ENCODE assay signal across 8 mouse cellular contexts in genomic region chr19:4905979-4906794, GRCm38 (mm10). TPM values are rescaled to one million over a fixed set of nuclear protein-coding genes. Genes with fewer than 3 reads are reported as not detected.
DNase-seq lines count a peak whose midpoint lies in the region; ATAC-seq lines count a peak whose summit lies in the region.

Gene Bbs1 (minus strand): TSS chr19:4906628.

- H3K9me3 ChIP-seq in forebrain, embryonic 10.5 days = no peaks in the 10 kb centered on the region
- no peaks in the 10 kb centered on the region for H3K9me3 ChIP-seq in heart, embryonic 15.5 days (replicated peaks)
- H3K9me3 ChIP-seq in liver, embryonic 13.5 days (replicated peaks) = no peaks in the 10 kb centered on the region
- no peaks in the 10 kb centered on the region for H3K9me3 ChIP-seq in stomach, embryonic 14.5 days (ENCODE audit: control insufficient read depth, low read depth, low read length)

- peak; percentile 57; the same call in 1 of the 2 replicates for ATAC-seq in heart, embryonic 15.5 days (replicated peaks; ENCODE audit: insufficient number of reproducible peaks, insufficient read depth, low FRiP score, low read depth)
- ATAC-seq in liver, embryonic 13.5 days (ENCODE audit: low read depth) = peak; percentile 65; the same call in 1 of the 2 replicates
- ATAC-seq in stomach, embryonic 14.5 days (ENCODE audit: insufficient number of reproducible peaks, insufficient read depth, low FRiP score, low read depth) = peak; percentile 67; the same call in 1 of the 2 replicates

- peak within 1 kb of the TSS; percentile 74 for H3K4me3 ChIP-seq in forebrain, embryonic 10.5 days
- peak within 1 kb of the TSS; percentile 64 for H3K4me3 ChIP-seq in heart, embryonic 15.5 days
- peak within 1 kb of the TSS; percentile 64 for H3K4me3 ChIP-seq in liver, embryonic 13.5 days (replicated peaks)
- peak within 1 kb of the TSS; percentile 58 for H3K4me3 ChIP-seq in stomach, embryonic 14.5 days (ENCODE audit: low read depth, low read length)

- peak within 1 kb of the TSS; percentile 83 for H3K27ac ChIP-seq in forebrain, embryonic 10.5 days
- no peak within 1 kb of the TSS for H3K27ac ChIP-seq in heart, embryonic 15.5 days
- no peak within 1 kb of the TSS for H3K27ac ChIP-seq in liver, embryonic 13.5 days
- no peak within 1 kb of the TSS for H3K27ac ChIP-seq in stomach, embryonic 14.5 days (ENCODE audit: low read length)

- WGBS in forebrain, embryonic 10.5 days = 9% methylated on average over 31 of the region's 31 CpGs
- WGBS in heart, embryonic 15.5 days = 9% methylated on average over 31 of the region's 31 CpGs
- 9% methylated on average over 31 of the region's 31 CpGs for WGBS in liver, embryonic 13.5 days (ENCODE audit: insufficient replicate concordance)
- 9% methylated on average over 31 of the region's 31 CpGs for WGBS in stomach, embryonic 14.5 days

- H3K27me3 ChIP-seq in forebrain, embryonic 10.5 days (ENCODE audit: poor library complexity, severe bottlenecking) = no peaks in the 10 kb centered on the region
- H3K27me3 ChIP-seq in heart, embryonic 15.5 days = no peaks in the 10 kb centered on the region
- no peaks in the 10 kb centered on the region for H3K27me3 ChIP-seq in liver, embryonic 13.5 days
- H3K27me3 ChIP-seq in stomach, embryonic 14.5 days (ENCODE audit: control insufficient read depth, insufficient read depth, low read length) = no peaks in the 10 kb centered on the region

- H3K4me1 ChIP-seq in forebrain, embryonic 10.5 days = peaks cover 10% of the 10 kb centered on the region
- H3K4me1 ChIP-seq in heart, embryonic 15.5 days (replicated peaks) = peaks cover 4% of the 10 kb centered on the region
- H3K4me1 ChIP-seq in liver, embryonic 13.5 days (replicated peaks) = peaks cover 6% of the 10 kb centered on the region
- no peaks in the 10 kb centered on the region for H3K4me1 ChIP-seq in stomach, embryonic 14.5 days (ENCODE audit: control insufficient read depth, insufficient read depth, low read length)

- peak within 1 kb of the TSS; percentile 73 for H3K4me2 ChIP-seq in heart, embryonic 15.5 days
- peak within 1 kb of the TSS; percentile 64 for H3K4me2 ChIP-seq in liver, embryonic 13.5 days
- H3K4me2 ChIP-seq in stomach, embryonic 14.5 days (replicated peaks; ENCODE audit: low read depth, low read length) = peak within 1 kb of the TSS; percentile 61

- peak within 1 kb of the TSS; percentile 51 for H3K9ac ChIP-seq in heart, embryonic 15.5 days
- peak within 1 kb of the TSS; percentile 50 for H3K9ac ChIP-seq in liver, embryonic 13.5 days
- no peak within 1 kb of the TSS for H3K9ac ChIP-seq in stomach, embryonic 14.5 days (replicated peaks; ENCODE audit: low read depth, low read length)

- DNase-seq in CD8-positive naive resting alpha-beta T cell, adult 2 months (ENCODE audit: low read depth in 2 of 2, low spot score in 2 of 2) = peak; percentile 64 to 70
- peak; percentile 66 for DNase-seq in c-Kit-positive CD71-negative TER-119-negative erythroid progenitor cells, embryonic 14.5 days (ENCODE audit: low read depth)
- DNase-seq in forebrain, embryonic 10.5 days (ENCODE audit: extremely low spot score, low spot score) = peak; percentile 83
- DNase-seq in kidney, postnatal 14 days = peak; percentile 87
- DNase-seq in liver, embryonic 13.5 days = peak; percentile 56
- peak; percentile 66 to 74 for DNase-seq in natural killer cell, adult 2 months (ENCODE audit: low spot score in 2 of 2)

- peaks cover 62% of the 10 kb centered on the region for H3K36me3 ChIP-seq in forebrain, embryonic 10.5 days (replicated peaks)
- H3K36me3 ChIP-seq in heart, embryonic 15.5 days = peaks cover 35% of the 10 kb centered on the region
- peaks cover 34% of the 10 kb centered on the region for H3K36me3 ChIP-seq in liver, embryonic 13.5 days
- peaks cover 29% of the 10 kb centered on the region for H3K36me3 ChIP-seq in stomach, embryonic 14.5 days (ENCODE audit: control insufficient read depth, insufficient read depth, low read length)

RNA-seq across cellular contexts. Expression of gene Bbs1, which starts in this region (rescaled TPM):
- 8.7 and 9.8 TPM in 2 replicates for polyA plus RNA-seq in forebrain, embryonic 10.5 days (2016; fragmentation: Nextera tagmentation; extraction: Ambion mirVana)
- polyA plus RNA-seq in heart, embryonic 15.5 days (2015; fragmentation: Nextera tagmentation; extraction: Ambion mirVana) = 2.2 and 2.7 TPM in 2 replicates
- polyA plus RNA-seq in liver, embryonic 13.5 days (2015; fragmentation: Nextera tagmentation; extraction: Ambion mirVana) = 0.80 and 1.1 TPM in 2 replicates
- 4.0 and 6.4 TPM in 2 replicates for polyA plus RNA-seq in stomach, embryonic 14.5 days (2014; fragmentation: Nextera tagmentation; extraction: Ambion mirVana)
